ENCODE assay signal across 20 mouse cellular contexts in genomic region chr13:115226824-115227223, GRCm38 (mm10).
DNase-seq lines count a peak whose midpoint lies in the region; ATAC-seq and TF ChIP-seq lines count a peak whose summit lies in the region.
"Had no signal": no experiment of that assay in that cellular context is flagged by ENCODE, and none has a peak within 500 bp of the region (broad histone marks: within the 10 kb centered on the region; RNA-seq: fewer than 3 reads in every experiment).

No protein-coding gene starts in this region.

- peak overlapping the region; percentile 18 to 42; a peak in 2 of 4 replicates for H3K27ac ChIP-seq in heart, embryonic 14.5 days (replicated peaks in 1 of 2; ENCODE audit: control insufficient read depth in 1 of 2, insufficient read depth in 1 of 2, low read depth in 2 of 2, low read length in 2 of 2)
- H3K27ac ChIP-seq in heart, embryonic 11.5 days (ENCODE audit: low read depth, low read length): no peak overlapping the region
- H3K27ac ChIP-seq in CH12.LX (ENCODE audit: insufficient read depth, low read depth): no peak overlapping the region
- no peak overlapping the region for H3K27ac ChIP-seq in hindbrain, embryonic 14.5 days
- H3K27ac ChIP-seq: embryonic facial prominence, embryonic 13.5 days; gastrocnemius, adult 2 months; hindbrain, embryonic 15.5 days; kidney, postnatal 0 days; layer of hippocampus, adult 2 months had no signal

- no peak for TF ChIP-seq POLR2A in CH12.LX (IDR thresholded peaks at IDR 0.05; ENCODE audit: low read depth, low read length)

- no peaks in the 10 kb centered on the region for H3K79me2 ChIP-seq in CH12.LX (replicated peaks; ENCODE audit: control insufficient read depth, extremely low read depth, insufficient read depth, poor library complexity, severe bottlenecking)

- in situ Hi-C loops in CH12.LX (cut with MboI; ENCODE audit: low pct_ligation_motif_present, low pct_unique_long_range_greater_than_20kb, low sequenced_read_pairs): loop anchor here (25.0 kb wide), 1 partner anchor 1485 kb away; no protein-coding TSS in a partner anchor

- dilution Hi-C loops in CH12.LX (cut with MboI; ENCODE audit: extremely low pct_ligation_motif_present, extremely low pct_unique_long_range_greater_than_20kb, low sequenced_read_pairs): no loop called here

- TF ChIP-seq EP300 in CH12.LX (IDR thresholded peaks at IDR 0.05; ENCODE audit: low read length): peak; percentile 71

- no peaks in the 10 kb centered on the region for H3K27me3 ChIP-seq in heart, embryonic 14.5 days (ENCODE audit: control insufficient read depth, insufficient read depth, low read length)
- H3K27me3 ChIP-seq in heart, embryonic 11.5 days (ENCODE audit: control insufficient read depth, insufficient read depth, low read length): no peaks in the 10 kb centered on the region
- no peaks in the 10 kb centered on the region for H3K27me3 ChIP-seq in CH12.LX (replicated peaks)
- no peaks in the 10 kb centered on the region for H3K27me3 ChIP-seq in hindbrain, embryonic 14.5 days (ENCODE audit: control insufficient read depth, insufficient read depth, low read length)
- H3K27me3 ChIP-seq: embryonic facial prominence, embryonic 13.5 days had no signal

- H3K36me3 ChIP-seq in heart, embryonic 14.5 days (ENCODE audit: control insufficient read depth, insufficient read depth, low read length): no peaks in the 10 kb centered on the region
- H3K36me3 ChIP-seq in heart, embryonic 11.5 days (ENCODE audit: control insufficient read depth, insufficient read depth, low read length): no peaks in the 10 kb centered on the region
- no peaks in the 10 kb centered on the region for H3K36me3 ChIP-seq in CH12.LX (replicated peaks in 1 of 2; ENCODE audit: control insufficient read depth in 1 of 2, insufficient read depth in 1 of 2, low read length in 1 of 2)
- no peaks in the 10 kb centered on the region for H3K36me3 ChIP-seq in hindbrain, embryonic 14.5 days (replicated peaks; ENCODE audit: control insufficient read depth, insufficient read depth)
- H3K36me3 ChIP-seq: embryonic facial prominence, embryonic 13.5 days; hindbrain, embryonic 15.5 days had no signal

- DNase-seq in CH12.LX (ENCODE audit: extremely low read depth): peak; percentile 69
- peak; percentile 90 for DNase-seq in Muller cell, postnatal 12 days (ENCODE audit: inconsistent ontology term)
- DNase-seq in hindbrain, embryonic 14.5 days (ENCODE audit: low spot score): peak; percentile 39
- DNase-seq in right cerebral cortex, postnatal 36 days (ENCODE audit: low spot score in 2 of 2): no peak
- DNase-seq in c-Kit-positive CD71-positive TER-119-positive erythroid progenitor cells, embryonic 14.5 days (ENCODE audit: low spot score): no peak
- DNase-seq: adrenal gland, adult 8-10 months; cerebellum, adult 2 months; gastrocnemius, adult 2 months; kidney, adult 11 months; left cerebral cortex, postnatal 4 days; lung, adult 2 months; lung, postnatal 36 days; right cerebral cortex, postnatal 4 days had no signal

- no peak for TF ChIP-seq CTCF in CH12.LX (conservative IDR thresholded peaks at IDR 0.05 in 1 of 2, IDR thresholded peaks at IDR 0.05 in 1 of 2; ENCODE audit: low read depth in 2 of 2, low read length in 2 of 2)

- no peak for ATAC-seq in heart, embryonic 14.5 days (ENCODE audit: insufficient number of reproducible peaks, insufficient read depth, low FRiP score, low read depth)
- no peak; the same call in 1 of the 2 replicates for ATAC-seq in heart, embryonic 11.5 days (replicated peaks; ENCODE audit: insufficient number of reproducible peaks, low FRiP score, low TSS enrichment)
- peak; percentile 59; the same call in 1 of the 2 replicates for ATAC-seq in hindbrain, embryonic 14.5 days (ENCODE audit: low FRiP score)

- peaks cover 2 to 12% of the 10 kb centered on the region in 2 experiments; a peak in 3 of 4 replicates for H3K4me1 ChIP-seq in heart, embryonic 14.5 days (ENCODE audit: control insufficient read depth in 2 of 2, insufficient read depth in 2 of 2, low read length in 2 of 2)
- H3K4me1 ChIP-seq in heart, embryonic 11.5 days (ENCODE audit: control insufficient read depth, insufficient read depth, low read length): no peaks in the 10 kb centered on the region
- H3K4me1 ChIP-seq in CH12.LX (ENCODE audit: control insufficient read depth in 1 of 2, insufficient read depth in 2 of 2): peaks cover 4 to 19% of the 10 kb centered on the region in 2 experiments; a peak in 3 of 4 replicates
- no peaks in the 10 kb centered on the region for H3K4me1 ChIP-seq in hindbrain, embryonic 14.5 days (replicated peaks; ENCODE audit: control insufficient read depth, insufficient read depth, low read length)
- H3K4me1 ChIP-seq: embryonic facial prominence, embryonic 13.5 days; hindbrain, embryonic 15.5 days had no signal

- no peak overlapping the region for H3K4me3 ChIP-seq in heart, embryonic 14.5 days (ENCODE audit: control insufficient read depth in 1 of 2, insufficient read depth in 1 of 2, low read depth in 1 of 2, low read length in 2 of 2)
- no peak overlapping the region for H3K4me3 ChIP-seq in heart, embryonic 11.5 days (ENCODE audit: low read depth, low read length)
- H3K4me3 ChIP-seq in CH12.LX (replicated peaks in 1 of 3; ENCODE audit: low read depth in 2 of 3, low read length in 2 of 3, poor library complexity in 1 of 3): no peak overlapping the region
- H3K4me3 ChIP-seq in hindbrain, embryonic 14.5 days (replicated peaks; ENCODE audit: low read length): no peak overlapping the region
- H3K4me3 ChIP-seq: embryonic facial prominence, embryonic 13.5 days; gastrocnemius, adult 2 months; hindbrain, embryonic 15.5 days; layer of hippocampus, adult 2 months had no signal

- TF ChIP-seq RAD21 in CH12.LX (IDR thresholded peaks at IDR 0.05; ENCODE audit: low read depth, low read length): no peak

- peak overlapping the region; percentile 26; the same call in 1 of the 2 replicates for H3K4me2 ChIP-seq in heart, embryonic 14.5 days (ENCODE audit: low read length)
- no peak overlapping the region for H3K4me2 ChIP-seq in heart, embryonic 11.5 days
- peak overlapping the region; percentile 46; the same call in 1 of the 2 replicates for H3K4me2 ChIP-seq in CH12.LX (ENCODE audit: insufficient read depth, low read depth, poor library complexity, severe bottlenecking)
- H3K4me2 ChIP-seq in hindbrain, embryonic 14.5 days (replicated peaks): no peak overlapping the region
- H3K4me2 ChIP-seq: embryonic facial prominence, embryonic 13.5 days; hindbrain, embryonic 15.5 days; liver, embryonic 11.5 days had no signal

- H3K9me3 ChIP-seq in heart, embryonic 14.5 days (ENCODE audit: control insufficient read depth, low read length): no peaks in the 10 kb centered on the region
- no peaks in the 10 kb centered on the region for H3K9me3 ChIP-seq in heart, embryonic 11.5 days (replicated peaks; ENCODE audit: control insufficient read depth, low read length)
- no peaks in the 10 kb centered on the region for H3K9me3 ChIP-seq in CH12.LX (replicated peaks; ENCODE audit: low read length)
- H3K9me3 ChIP-seq in hindbrain, embryonic 14.5 days (ENCODE audit: control insufficient read depth, low read length): no peaks in the 10 kb centered on the region
- H3K9me3 ChIP-seq: embryonic facial prominence, embryonic 13.5 days; hindbrain, embryonic 15.5 days had no signal

- H3K9ac ChIP-seq in heart, embryonic 14.5 days (ENCODE audit: low read length): no peak overlapping the region
- H3K9ac ChIP-seq in heart, embryonic 11.5 days (ENCODE audit: low read depth, low read length): no peak overlapping the region
- no peak overlapping the region for H3K9ac ChIP-seq in CH12.LX (ENCODE audit: insufficient read depth, low read depth)
- H3K9ac ChIP-seq in hindbrain, embryonic 14.5 days: no peak overlapping the region
- H3K9ac ChIP-seq: embryonic facial prominence, embryonic 13.5 days; hindbrain, embryonic 15.5 days had no signal

- 15% methylated on average over 6 of the region's 6 CpGs for WGBS in heart, embryonic 14.5 days
- 52% methylated on average over 6 of the region's 6 CpGs for WGBS in heart, embryonic 11.5 days (ENCODE audit: insufficient replicate concordance)
- 26% methylated on average over 6 of the region's 6 CpGs for WGBS in hindbrain, embryonic 14.5 days

TF ChIP-seq in CH12.LX, 34 proteins besides CTCF, POLR2A, EP300 and RAD21 (continues in another document):
- TF ChIP-seq HCFC1 (IDR thresholded peaks at IDR 0.05; ENCODE audit: low read depth, low read length) (no peak), TBP (conservative IDR thresholded peaks at IDR 0.05; ENCODE audit: low read depth, low read length) (no peak), E2F4 (IDR thresholded peaks at IDR 0.05; ENCODE audit: insufficient replicate concordance, low read depth, low read length) (no peak), MAX (IDR thresholded peaks at IDR 0.05; ENCODE audit: low read length) (peak; percentile 61; the same call in 1 of the 2 replicates), CHD1 (IDR thresholded peaks at IDR 0.05; ENCODE audit: low read depth, low read length) (no peak), GABPA (IDR thresholded peaks at IDR 0.05; ENCODE audit: insufficient replicate concordance, low read depth, low read length) (no peak), NELFE (IDR thresholded peaks at IDR 0.05; ENCODE audit: low read depth, low read length) (no peak), MYC (IDR thresholded peaks at IDR 0.05; ENCODE audit: low read depth, low read length) (peak; percentile 52; the same call in 1 of the 2 replicates), BHLHE40 (IDR thresholded peaks at IDR 0.05; ENCODE audit: low read depth, low read length) (peak; percentile 67), KAT2A (IDR thresholded peaks at IDR 0.05; ENCODE audit: insufficient replicate concordance, low read length) (no peak), ETS1 (conservative IDR thresholded peaks at IDR 0.05; ENCODE audit: low read depth, low read length) (peak; percentile 72), ZKSCAN1 (IDR thresholded peaks at IDR 0.05; ENCODE audit: borderline replicate concordance, low read depth, low read length) (no peak), MAZ (IDR thresholded peaks at IDR 0.05; ENCODE audit: low read depth, low read length) (no peak), TCF12 (IDR thresholded peaks at IDR 0.05; ENCODE audit: low read depth, low read length) (no peak), ELF1 (IDR thresholded peaks at IDR 0.05; ENCODE audit: low read depth, low read length) (no peak), USF2 (conservative IDR thresholded peaks at IDR 0.05; ENCODE audit: low read depth, low read length) (no peak), ZMIZ1 (IDR thresholded peaks at IDR 0.05; ENCODE audit: low read depth, low read length) (no peak), CHD2 (IDR thresholded peaks at IDR 0.05; ENCODE audit: low read length) (0 out of 2 replicates have a peak, but pooled peaks have one; percentile 37), IRF4 (IDR thresholded peaks at IDR 0.05; ENCODE audit: low read depth, low read length) (peak; percentile 40; the same call in 1 of the 2 replicates), MEF2A (IDR thresholded peaks at IDR 0.05; ENCODE audit: borderline replicate concordance, low read depth, low read length) (peak; percentile 84), SIN3A (IDR thresholded peaks at IDR 0.05; ENCODE audit: low read length) (peak; percentile 30; the same call in 1 of the 2 replicates)

Comparison
In these comparisons a context has a peak if more than half of its experiments do, and no peak if none do; other contexts are left out.
1. H3K27ac ChIP-seq: peak in heart, embryonic 14.5 days (2 of 2); none in heart, embryonic 11.5 days (single experiment), CH12.LX (single experiment) and hindbrain, embryonic 14.5 days (single experiment).
2. H3K4me2 ChIP-seq: peak in heart, embryonic 14.5 days (single experiment) and CH12.LX (single experiment); none in heart, embryonic 11.5 days (single experiment) and hindbrain, embryonic 14.5 days (single experiment).
3. DNase-seq: peak in CH12.LX (single experiment), Muller cell, postnatal 12 days (single experiment) and hindbrain, embryonic 14.5 days (single experiment); none in right cerebral cortex, postnatal 36 days (0 of 2) and c-Kit-positive CD71-positive TER-119-positive erythroid progenitor cells, embryonic 14.5 days (single experiment).